Mouse (Mus musculus): ENCODE data around the gene Gm20388.

The Gm20388 gene

DNA sequence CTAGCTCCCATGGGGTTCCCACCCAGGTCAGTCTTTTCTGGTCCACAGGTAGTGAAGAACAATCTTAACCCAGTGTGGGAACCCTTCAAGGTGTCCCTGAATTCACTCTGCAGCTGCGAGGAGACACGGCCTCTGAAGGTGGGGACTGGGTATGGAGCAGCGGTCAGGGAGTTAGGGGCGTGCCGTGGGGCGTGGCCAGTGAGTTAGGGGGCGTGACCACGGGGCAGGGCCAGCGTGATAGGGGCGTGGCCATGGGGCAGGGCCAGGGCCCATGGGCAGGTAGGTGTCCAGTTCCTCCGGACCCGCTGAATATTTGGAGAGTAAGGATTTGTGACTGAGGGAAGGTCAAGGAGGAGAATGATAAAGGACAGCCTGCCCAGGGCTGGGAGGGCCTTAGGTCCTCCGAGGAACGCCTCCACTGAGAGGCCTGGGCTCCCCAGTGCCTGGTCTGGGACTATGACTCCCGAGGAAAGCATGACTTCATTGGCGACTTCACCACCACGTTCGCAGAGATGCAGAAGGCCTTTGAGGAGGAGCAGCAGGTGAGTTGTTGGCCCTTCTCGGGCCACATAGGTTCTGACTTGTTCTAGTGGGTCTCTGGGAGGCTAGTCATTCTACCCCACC lies 3215.7 kb downstream of the Gm20388 start:
- peak; percentile 62 for DNase-seq (ENCODE audit: extremely low read depth, insufficient read length, low spot score)

DNA sequence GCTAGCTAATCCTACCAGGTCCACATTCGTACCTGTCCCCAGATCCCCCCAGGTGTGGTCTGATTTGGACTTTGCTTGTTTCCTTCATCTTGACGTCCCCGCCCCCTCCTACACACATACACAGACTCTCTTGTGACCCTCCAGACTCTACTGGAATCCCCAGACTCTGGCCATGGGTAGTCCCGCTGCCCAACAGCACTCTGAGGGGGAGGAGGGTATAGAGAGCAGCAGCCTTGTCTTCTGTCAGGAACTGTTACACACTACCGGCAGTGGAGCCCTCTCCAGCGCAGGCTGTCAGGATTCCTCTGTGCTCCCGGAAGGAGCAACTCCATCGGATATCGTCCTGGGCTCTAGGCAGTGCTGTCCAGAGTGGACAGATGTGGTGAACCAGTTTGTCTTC lies 3220.4 kb downstream of the Gm20388 start:
- DNase-seq (ENCODE audit: extremely low read depth, insufficient read length, low spot score), result no peak

DNA sequence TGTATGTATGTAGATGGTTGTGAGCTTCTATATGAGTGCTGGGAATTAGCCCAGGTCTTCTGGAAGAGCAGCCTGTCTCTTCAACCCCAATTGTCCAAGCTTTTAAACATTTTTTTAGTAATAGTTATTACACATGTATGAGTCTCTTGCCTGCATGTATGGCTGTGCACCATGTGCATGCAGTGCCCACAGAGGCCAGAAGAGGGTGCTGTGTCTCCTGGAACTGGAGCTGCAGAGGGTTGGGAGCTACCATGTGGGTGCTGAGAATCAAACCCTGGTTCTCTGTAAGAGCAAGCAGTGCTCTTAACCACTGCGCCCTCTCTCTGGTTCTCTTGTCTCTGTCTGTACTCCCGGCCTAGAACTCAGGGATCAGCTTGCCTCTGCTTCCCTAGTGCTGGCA lies 3222.3 kb downstream of the Gm20388 start:
- no peak for DNase-seq (ENCODE audit: extremely low read depth, insufficient read length, low spot score)

DNA sequence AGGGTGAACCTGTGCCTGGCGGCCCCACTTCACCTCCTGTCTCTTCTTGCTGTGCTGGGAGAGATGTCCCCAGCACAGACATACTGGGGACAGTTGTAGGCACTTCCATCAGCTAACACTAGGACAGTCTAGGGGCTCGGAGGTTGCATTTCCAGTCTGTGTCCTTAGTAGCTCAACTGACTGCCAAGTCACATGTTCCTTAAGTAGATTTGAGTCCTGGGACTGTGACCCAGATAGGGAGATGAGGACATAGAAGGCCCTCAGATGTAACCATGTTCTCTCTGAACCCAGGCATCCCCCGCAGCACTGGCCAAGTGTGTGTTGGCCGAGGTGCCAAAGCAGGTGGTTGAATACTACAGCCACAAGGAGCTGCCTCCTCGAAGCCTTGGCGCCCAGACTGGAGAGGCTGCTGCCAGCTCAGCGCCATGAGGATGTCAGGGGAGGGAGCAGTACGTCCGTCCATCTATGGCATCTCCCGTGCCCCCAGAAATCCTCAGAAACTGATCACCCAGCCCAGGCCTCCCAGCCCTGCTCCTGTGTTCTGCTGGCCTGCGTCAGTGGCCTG lies 3223.6 kb downstream of the Gm20388 start:
- DNase-seq (ENCODE audit: extremely low read depth, insufficient read length, low spot score), result no peak

DNA sequence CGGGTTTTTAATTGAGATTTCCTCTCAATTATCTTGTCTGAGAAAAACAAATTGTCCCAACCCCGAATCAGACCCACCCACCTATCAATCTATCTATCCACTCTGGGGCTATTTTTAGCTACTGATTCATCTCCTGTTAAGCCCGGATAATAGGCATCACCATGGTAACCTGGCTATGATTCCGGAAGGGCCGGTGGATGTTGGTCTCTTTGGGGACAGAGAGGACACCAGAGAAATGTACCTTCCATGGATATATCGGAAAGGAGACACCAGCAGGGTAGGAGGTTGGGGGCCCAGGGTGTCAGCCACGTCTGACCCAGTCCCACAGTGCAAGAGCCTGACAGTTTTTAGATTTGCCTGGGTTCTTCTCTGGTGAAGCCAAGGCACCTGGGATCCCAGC lies 3224.8 kb downstream of the Gm20388 start:
- DNase-seq (ENCODE audit: extremely low read depth, insufficient read length, low spot score), result no peak

DNA sequence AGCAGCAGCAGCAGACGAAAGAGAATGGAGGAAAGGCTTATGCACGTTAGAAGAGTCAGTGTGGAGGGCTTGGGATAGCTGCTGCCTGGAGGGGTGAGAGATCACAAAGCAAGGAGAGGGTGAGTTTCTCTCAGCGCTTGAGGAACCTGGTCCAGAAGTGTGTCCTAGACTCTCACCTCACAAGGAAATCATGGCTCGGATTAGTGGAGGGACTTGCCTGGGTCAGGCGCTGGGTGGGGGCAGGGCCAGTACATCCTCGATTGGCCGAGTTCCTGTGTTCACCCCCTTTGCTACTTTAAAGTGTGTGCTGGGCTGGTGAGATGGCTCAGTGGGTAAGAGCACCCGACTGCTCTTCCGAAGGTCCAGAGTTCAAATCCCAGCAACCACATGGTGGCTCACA lies 3225.2 kb downstream of the Gm20388 start:
- DNase-seq (ENCODE audit: extremely low read depth, insufficient read length, low spot score), result no peak

DNA sequence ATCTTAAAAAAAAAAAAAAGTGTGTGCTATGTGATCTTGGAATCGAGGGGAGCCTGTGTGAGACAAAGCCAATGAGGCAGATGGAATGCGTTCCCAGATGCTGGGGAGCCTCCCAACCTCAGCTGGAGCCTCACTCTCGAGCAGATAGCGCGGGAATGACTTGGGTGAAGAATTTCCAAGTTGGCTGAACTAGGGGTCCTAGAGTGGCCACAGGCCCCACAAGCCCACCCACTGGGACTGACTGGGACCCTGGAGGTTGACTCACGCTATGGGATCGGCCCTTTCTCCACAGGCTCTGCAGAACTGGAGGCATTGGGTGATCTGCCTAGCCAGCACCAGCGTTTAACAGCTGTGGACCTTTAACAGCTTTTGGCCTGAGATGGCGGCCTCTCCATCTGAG lies 3225.6 kb downstream of the Gm20388 start:
- no peak for DNase-seq (ENCODE audit: extremely low read depth, insufficient read length, low spot score)

DNA sequence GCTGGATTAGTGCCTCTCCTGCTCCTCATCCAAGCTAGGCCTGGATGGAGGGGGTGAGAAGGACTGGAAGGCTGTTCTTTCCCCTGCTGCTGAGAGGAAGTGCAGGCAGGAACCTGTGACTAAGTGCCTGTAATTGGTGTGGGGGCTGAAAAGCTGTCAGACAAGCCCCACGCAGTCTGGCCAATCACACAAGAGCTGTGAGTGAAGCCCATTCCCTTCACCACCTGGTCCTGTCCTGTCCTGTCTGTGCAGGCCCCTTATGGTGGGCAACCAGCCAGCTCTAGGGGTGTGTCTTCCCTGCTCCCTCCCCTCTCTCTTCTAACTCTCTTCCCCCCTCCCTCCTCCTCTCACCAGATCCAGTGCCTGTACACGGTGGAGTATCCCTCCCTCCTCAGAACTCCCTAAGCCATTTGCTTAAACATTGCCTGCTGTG lies 3227.0 kb downstream of the Gm20388 start:
- DNase-seq (ENCODE audit: extremely low read depth, insufficient read length, low spot score), result no peak

DNA sequence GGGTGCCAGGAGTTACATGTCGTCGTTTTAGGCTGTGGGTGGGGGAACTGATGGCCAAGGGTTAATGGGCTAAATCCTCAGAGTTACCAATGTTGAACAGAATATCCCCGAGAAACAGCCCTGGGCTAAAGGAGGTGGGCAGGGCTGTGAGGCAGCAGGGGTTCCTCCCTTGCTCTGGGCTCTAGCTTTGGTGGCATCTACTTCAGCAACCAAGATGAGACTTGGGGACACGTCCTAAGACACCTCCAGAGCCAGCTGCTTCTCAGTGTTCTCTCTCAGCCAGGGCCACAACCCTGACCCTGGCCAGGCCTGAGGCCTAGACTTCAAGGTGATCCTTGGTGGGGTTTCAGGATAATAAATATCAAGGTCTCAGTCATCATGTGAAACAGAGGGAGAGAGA lies 3228.1 kb downstream of the Gm20388 start:
- DNase-seq (ENCODE audit: extremely low read depth, insufficient read length, low spot score), result no peak

DNA sequence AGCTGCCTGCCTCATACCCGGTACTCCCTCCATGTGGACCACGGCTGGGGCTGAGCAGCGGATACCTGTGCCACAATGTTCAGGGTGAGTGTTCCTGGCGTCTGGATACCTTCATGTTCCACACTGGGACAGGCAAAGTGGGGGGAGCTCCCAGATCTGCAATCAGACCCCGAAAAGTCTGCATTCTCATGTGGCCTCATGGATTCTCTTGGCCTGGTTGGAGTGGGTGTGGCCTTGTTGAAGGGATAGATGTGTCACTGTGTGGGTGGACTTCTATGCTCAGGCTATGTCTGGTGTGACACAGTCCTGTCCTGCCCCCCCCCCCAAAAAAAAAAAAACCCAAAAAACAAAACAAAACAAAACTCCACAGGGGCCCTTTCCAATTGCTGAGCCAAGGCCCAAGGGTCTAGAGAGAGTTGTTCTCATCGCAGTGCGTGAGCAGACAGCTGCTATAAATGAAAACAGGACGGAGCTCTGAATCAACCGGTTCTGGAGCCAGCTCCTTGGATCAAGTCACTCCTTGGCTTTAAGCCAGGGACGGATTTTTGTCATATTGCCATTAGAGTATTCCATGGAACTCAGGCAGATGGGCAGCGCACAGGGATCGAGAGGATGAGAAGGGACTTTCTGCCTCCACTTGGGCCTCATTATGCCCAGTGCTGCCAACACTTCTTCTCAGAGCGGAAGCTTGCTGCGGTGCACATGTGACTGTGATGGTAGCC lies 3231.3 kb downstream of the Gm20388 start:
- DNase-seq (ENCODE audit: extremely low read depth, insufficient read length, low spot score), result peak; percentile 74

DNA sequence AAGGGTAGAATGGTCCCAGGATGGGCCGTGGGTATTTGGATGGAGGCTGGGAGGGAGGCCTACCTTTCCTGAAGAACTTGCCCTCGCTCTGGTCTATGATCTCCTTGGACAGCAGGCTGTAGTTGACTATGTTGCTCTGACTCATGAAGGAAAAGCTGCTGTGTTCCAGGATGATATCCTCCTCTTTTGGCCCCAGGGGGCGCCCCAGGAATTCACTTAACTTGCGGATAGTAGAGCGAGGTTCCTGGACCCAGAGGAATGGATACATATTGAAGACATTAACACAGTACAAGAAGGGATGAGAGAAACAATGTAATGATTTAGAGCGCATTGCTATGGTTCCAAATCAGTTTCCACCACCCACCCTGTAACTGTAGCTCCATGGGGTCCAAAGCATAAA lies 3234.6 kb downstream of the Gm20388 start:
- DNase-seq (ENCODE audit: extremely low read depth, insufficient read length, low spot score), result no peak

DNA sequence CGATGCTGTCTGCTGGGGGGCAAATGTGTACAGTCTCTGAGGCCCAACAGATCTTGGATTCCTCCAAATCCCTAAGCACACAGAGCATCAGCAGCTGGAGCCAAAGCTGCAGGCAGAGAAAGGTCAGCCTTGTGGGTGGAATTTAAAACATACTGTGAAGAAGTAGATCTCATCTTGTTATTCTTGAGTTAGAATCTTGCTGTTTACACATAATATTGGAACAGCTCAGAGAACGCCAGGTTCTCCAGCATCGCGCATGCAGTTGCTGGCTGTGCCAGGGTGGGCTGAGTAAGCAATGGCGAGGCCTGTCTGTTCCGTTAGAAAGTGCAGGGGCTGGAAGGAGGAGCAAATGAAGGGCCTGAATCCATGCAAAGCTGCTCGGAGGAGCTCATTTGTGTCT lies 3235.7 kb downstream of the Gm20388 start:
- DNase-seq (ENCODE audit: extremely low read depth, insufficient read length, low spot score), result no peak

DNA sequence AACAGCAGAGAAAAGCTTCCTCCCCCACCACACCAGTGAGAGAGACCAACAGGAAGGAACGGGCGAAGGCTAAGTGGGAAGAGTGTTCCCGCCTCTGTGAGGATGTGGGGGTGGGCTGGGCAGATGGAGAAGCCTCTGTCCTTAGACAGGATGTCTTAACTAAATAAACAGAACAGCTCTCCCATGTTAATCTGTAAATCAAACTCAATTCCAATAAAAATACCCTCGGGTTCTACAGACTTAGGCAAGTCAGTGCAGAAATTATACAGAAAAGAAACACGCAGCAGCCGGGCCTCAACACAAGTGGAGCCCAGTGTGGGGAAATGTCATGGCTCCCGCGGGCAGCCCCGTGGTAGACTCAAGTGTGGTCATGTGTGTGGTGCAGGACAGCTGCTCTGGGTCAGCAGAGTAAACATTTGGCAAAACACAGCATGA lies 3240.1 kb downstream of the Gm20388 start:
- DNase-seq (ENCODE audit: extremely low read depth, insufficient read length, low spot score), result no peak

DNA sequence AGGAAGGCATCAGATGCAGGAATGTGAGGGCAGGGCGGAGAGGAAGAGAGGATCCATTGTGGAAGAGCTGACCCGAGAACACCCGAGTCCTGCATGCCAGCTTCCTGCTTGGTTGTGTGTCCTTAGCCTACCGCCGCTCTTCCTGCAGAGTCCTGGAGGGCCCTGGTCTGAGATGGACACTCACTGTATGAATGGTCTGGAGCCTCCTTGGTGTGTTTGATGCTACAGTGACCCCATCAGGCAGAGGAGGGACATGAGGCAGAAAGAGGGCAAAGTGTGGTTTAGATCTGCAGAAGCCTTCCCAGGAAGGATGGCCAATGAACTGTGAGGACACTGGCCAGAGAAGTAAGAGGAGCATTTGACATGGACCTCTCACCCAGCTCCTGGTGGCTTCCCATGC lies 3244.5 kb downstream of the Gm20388 start:
- no peak for DNase-seq (ENCODE audit: extremely low read depth, insufficient read length, low spot score)

DNA sequence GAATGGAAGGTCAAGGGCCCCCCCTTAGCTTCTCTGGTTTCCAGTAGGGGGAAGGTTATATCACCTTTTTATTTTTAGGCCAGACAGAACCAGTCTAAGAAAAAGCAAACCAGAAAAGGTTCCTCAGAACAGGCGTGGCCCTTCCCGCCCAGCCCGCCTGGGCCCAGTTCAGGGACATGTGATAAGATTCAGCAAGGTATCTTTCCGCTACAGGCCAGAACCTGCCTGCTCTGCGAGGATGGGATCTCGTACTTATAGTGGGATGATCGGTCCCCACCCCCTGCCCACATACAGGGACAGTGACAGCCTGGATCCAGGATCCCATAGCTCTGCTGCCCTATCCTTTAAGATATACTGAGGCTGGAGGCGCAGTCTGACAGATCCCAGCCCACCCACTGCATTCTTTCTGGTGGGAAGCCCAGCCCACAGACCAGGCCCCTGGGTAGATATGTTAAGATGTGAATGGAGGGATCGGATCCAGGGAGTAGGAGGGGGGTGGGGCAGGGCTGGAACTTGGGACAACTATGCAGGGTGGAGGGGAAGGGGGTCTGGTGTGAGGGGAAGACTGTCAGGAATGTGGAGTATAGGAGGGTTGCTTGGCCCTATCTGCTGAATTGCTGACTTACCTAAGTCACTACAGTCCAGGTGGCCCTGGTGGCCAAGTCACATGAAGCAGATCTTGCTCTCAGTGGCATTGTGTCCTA lies 3245.6 kb downstream of the Gm20388 start:
- no peak for DNase-seq (ENCODE audit: extremely low read depth, insufficient read length, low spot score)

DNA sequence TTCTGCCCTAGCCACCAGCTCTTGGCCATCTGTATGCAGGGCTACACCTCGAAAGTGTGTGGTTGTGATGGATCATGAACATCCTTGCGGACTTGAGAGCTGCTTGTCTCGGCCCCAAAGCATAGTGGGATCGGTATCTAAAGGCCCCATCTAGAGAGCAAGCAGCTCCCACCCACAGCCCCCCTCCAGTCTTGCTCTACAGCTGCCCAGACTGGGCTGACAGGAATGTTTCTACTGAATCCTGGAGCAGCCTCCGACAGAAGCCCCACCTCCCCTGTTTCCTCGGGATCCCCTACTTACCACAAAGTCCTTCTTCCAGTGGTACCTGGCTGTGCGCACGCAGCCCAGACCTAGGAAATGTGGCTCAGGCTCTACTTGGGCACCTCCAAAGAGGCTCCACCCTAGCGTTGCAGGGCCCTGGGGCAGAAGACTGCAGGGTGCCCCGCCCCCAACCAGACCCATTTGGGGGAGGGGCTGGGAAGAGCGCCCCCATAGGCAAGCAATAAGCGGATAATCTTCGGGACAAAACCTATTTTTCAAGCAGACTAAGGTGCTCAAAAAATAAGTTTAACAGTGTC lies 3247.3 kb downstream of the Gm20388 start, which contains the start of gene Sult5a1:
TSS of gene Sult5a1 (minus strand) at position 428 of the 578 bp plus-strand sequence.
- no peak for DNase-seq (ENCODE audit: extremely low read depth, insufficient read length, low spot score)

DNA sequence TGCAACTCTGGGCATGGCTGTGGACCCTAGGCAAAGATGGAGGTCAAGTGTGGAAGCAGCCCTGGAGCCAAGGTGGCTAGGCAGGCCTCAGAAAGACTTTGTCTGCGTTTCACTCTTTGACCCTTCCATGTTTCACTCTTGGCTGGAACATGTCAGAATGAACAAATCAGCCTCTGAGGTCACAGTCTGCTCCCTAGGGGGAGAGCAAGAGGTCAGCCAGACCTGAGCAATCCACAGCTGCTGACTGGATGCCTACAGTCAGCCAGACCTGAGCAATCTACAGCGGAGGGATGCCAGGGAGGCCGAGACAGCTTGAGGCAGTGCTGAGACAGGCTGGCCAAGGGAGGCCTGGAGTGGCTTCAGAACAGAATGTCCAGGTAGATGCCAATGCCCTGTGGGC lies 3270.8 kb downstream of the Gm20388 start:
- no peak for DNase-seq (ENCODE audit: extremely low read depth, insufficient read length, low spot score)

DNA sequence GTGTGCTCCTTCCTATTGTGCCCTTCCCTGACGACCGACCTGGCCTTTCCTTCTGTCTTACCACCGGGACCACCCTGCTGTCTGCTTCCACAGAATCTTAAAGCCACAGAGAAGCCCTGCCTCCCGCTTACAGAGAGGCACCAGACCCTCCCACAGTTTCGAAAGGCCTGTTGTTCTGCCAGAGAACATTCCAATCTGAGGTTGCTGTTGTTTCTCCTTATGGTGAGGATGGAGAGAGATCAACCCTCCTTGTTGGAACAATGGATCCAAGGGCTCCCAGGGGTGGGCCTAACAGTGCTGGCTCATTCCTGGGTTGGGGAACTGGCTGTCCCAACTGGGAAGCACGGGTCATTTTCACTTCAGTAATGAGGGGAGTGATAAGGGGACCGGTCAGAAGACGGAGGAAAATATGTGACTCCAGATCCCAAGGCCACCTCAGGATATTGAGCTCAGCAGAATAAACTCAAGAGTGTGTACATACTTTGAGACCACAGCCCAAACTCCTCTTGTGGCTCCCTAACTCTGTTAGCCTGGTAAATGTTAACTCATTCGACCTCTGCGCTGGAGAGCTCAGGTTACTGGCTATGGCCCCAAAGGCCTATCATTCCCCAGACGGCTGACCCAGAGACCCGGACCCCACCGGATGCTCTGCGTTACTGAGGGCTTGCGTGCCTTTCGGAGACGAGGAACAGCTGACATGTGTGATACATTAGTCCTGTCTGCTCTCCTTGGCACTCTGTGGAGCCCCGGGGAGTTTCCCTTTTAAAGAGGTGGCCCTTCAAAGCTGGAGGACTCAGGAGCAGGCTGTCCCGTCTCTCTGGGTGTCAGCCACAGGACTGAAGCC lies 3275.1 kb downstream of the Gm20388 start, which contains the start of gene Dpep1:
TSS of gene Dpep1 (plus strand) at position 677 of the 844 bp plus-strand sequence.
- no peak for DNase-seq (ENCODE audit: extremely low read depth, insufficient read length, low spot score)

DNA sequence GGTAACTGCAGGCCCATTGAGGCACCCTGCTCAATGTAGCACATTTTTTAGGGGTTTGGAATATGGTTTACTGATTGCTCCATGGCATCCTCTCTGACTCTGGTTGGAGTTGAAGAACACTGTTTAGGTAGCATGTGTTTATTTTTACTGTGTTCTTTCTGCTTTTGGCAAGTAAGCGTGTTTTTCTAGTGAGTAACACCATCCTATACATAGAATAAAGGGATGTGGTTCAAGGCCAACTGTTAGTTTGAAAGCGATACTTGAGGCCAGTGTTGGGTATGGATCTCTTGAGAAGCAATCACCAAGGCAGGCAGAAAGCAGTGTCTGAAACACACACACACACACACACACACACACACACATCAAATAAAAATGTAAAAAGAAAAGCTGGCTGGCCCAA lies 3277.4 kb downstream of the Gm20388 start:
- no peak for DNase-seq (ENCODE audit: extremely low read depth, insufficient read length, low spot score)

DNA sequence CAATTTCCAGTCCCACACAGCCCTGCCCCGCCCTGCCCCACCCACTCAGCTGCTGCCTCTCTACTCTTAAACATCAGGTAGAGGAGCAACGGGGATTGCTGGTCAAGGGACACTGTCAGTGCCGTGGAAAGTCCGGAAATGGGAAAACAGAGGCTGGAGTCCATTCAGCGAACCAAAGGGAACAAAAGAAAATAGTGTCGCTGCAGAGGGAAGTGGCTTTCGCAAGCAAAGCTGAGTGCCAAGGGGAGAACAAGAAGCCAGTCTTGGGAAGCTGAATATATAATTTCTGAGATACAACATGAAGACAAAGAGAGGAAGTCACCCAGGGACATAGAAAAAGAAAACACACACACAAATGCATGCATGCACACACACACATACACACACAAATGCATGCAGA lies 3278.2 kb downstream of the Gm20388 start:
- no peak for DNase-seq (ENCODE audit: extremely low read depth, insufficient read length, low spot score)

Measured in 3134 (cell line).